Mouse (Mus musculus) gastrocnemius, adult 18-20 months (tissue): ENCODE data around the gene Uba3. TPM values are rescaled to one million over a fixed set of nuclear protein-coding genes. Genes with fewer than 3 reads are reported as not detected.

Source experiments
- DNase-seq: peaks from one replicate; pipeline ENCODE4 v3.0.0; 2021; ENCODE audit warnings: low spot score
- total RNA-seq, 2 experiments: library from RNA; stranded (reverse); gene quantifications; 2 replicates each; pipeline ENCODE4 v1.2.3; 2021

Uba3 gene
- total RNA-seq, 2 experiments from 2014 or later: 30.3 to 39.0 TPM

DNA sequence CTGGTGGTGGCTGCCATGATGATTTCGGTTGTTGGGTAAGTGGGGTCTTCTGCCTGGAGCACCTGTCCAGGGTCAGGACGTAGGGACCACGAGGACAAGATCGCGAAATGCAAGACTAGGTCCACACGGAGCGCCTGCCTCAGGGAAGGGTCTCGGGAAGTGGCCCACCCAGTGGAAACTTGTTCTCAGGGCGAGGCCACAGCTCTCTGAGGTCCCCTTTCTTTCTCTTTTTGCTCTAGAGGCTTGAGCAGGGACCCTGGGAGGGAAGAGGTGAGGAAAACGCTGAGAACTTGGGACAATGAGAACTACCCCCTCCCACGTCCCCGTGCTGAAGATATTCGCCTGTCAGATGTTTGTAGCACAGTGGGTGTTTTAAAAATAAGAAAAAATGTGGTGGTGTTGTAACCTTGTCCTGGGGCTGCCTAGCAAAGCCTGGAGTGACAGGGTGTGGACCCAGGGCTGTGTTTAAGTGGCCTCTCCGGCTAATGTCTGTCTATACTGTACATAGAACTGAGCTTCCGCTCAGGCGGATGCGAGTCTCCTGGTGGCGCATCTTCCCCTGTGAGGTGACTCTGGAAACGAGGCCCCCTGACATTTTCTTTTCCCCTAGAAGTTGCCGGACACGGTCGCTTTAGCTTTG, 5.6 kb upstream of the Uba3 start:
- no peak for DNase-seq

DNA sequence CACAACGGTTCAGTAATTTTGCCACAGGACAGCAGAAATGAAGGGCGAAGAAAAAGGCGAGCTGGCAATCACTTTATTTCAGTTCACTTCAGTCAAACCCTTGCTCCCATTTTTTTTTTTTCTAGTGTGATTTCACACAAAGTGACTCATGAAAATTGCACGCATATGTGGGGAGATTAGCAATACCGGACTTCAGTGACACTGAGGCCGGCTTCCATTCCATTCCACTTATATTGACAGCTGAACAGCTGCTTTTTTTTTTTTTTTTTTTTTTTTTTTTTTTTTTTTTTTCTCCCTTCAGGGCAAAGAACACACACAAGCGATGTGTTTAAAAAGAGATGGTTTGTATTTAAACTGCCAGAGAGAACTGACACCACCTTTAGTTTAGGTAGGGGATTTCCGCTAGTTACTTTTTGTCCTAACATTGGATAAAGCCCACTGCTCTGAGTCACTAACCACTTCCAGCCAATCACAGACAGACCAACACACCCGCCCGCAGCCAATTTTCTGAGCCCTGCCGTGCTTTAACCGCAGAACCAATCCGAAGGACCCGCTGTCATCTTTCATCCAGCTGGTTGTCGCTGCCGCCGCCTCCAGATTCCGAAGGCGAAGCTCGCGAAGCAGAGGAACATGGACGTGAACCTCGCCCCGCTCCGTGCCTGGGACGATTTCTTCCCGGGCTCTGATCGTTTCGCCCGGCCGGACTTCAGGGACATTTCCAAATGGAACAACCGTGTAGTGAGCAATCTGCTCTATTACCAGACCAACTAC, 4.9 kb upstream of the Uba3 start, which contains the start of gene Arl6ip5:
Gene Arl6ip5, plus strand, starts transcription at position 499 of the 771 bp plus-strand sequence.
- peak; percentile 90 for DNase-seq

DNA sequence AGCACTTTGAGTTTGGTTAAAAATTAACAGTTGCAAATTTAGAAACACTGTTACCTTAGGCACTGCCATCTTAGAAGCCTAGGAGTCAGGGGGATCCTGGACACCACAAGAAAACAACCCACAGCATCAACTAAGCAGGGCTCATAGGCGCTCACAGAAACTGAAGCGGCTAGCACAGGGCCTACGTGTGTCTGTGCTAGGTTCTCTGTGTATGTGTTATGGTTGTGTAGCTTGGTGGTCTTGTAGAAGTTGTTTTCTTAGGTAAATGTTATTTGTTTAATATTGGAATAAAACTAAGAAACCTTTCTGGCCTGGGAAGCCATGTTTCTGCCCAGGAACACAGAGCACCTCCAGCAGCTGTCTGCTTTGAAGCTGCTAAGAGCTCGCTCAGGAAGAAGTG, 4.3 kb upstream of the Uba3 start:
- no peak for DNase-seq

DNA sequence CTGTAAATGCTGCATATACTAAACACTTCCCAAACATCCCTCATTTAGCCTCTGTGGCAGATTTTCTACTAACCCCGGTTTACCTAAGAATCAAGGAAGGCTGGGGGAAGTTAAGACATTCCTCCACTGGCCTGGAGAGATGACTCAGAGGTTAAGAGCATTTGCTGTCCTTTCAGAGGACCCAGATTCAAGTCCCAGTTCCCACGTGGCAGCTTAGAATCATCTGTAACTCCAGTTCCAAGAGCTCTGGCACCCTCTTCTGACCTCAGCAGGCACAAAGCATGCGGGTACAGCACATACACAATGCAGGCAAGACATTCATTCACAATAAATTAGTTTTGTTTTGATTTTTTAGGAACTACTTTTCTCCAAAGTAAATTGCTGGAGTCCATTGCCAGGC, 3.8 kb upstream of the Uba3 start:
- no peak for DNase-seq

DNA sequence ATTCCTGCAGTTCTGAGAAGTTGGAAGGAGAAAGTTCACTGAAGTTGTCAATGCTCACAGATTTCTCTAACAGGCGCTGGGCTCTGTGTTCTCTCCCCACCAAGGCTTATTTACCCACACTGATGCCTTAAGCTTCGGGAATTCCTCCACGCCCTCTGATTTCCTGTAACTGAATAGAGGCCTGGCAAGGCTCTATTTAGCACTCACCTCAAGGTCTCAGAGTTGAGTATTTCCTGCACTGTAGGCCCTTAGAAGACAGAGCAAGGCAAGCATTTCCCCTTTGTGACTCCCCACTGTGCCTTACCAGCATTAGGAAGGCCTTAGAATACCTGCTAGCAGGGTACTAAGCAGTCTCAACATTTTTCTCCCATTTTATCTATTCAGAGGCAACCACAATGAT, 3.0 kb upstream of the Uba3 start:
- no peak for DNase-seq

DNA sequence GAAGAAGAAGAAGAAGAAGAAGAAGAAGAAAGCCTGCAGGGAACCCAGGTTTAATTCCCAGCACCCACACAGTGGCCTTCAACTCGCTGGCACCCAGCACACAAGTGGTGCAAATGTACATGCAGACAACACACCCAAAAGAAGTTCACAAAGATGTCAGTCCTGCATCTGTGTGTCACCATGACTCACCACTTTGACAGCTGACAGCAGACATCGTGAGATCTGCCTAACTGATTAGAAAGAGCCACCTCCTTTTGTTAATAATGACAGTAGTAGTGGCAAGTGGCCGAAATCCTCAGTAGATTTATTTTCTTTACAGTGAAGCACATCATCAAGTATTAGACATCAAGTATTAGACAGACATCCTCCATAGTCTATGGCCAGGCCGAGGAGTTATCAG, 1.6 kb upstream of the Uba3 start:
- no peak for DNase-seq

DNA sequence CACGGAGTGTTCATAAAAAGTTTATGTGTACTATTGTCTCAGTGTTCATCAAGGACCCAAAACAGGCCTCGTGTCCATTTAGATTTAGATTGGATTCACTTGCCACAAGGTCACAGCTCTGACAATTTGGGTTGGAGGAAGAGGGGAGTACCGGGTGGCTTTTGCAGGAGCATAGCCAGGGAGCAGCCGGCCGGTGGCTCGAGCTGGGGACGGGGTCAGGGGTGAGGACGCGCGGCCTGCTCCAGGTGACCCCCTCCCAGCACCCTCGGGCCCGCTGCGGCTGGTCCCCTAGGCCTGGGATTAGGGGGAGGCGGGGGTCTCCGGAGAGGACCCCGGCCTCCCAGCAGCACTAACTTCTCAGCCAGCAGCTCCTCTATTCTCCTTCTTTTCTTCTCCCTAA, 495 bp downstream of the Uba3 start:
- DNase-seq: no peak

DNA sequence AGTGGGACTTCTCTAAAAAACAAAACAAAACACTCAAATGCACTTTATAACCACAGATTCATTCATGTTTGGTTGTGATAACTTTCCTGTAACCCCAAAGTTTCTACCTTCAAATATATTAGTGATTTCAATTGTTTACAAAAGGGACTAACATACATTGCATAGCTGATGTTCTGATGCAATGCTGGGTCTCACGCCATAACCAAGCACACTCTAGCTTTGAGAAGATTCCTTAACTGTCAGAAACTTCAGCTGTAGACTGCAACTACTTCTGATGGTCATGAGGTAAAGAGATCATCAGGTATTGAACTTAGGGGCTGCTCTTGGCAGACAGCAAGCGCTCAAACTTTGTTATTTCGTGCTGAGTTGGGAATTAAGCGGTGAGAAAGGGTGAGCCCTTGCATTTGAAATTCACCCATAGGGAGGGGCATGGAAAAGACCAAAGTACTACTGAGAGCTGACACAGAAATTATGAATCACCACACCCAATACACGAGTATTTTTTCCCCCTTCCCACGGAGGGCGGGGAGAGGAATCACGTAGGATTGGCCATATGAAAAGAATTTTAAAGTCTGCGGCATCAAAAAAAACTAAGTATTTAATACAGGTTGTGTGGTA, 1.1 kb downstream of the Uba3 start:
- DNase-seq: no peak

DNA sequence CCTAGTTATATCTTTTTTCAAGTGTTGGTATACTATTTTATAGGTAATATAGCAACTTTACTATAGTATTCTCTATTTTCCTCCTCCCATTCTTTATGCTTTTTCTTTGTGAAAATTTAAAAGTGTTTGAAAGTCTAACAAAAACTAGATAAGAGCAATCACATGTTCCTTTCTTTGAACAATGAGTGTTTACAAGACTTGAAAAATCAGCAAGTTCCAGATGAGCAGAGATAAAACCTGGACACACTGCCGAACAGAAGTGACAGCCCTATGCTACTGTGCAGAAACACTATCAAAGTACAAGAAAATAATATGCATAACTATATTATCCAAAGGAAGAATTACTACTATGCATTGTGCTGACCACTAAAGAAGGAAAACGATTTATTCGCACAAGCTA, 3.0 kb downstream of the Uba3 start:
- DNase-seq: no peak

DNA sequence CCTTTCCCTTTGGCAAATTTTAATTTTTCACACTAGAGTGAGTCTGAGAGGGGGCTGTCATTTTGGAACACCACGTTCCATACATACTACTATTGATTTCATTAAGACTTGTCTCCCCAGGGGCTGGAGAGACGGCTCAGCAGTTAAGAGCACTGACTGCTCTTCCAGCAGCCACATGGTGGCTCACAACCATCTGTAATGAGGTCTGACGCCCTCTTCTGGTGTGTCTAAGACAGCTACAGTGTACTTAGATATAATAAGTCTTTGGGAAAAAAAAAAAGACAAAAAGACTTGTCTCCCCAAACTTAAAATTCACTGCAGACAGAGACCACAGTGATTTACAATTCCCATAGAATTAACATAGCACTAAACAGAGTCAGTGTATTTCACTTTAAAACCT, 5.0 kb downstream of the Uba3 start:
- DNase-seq: no peak

DNA sequence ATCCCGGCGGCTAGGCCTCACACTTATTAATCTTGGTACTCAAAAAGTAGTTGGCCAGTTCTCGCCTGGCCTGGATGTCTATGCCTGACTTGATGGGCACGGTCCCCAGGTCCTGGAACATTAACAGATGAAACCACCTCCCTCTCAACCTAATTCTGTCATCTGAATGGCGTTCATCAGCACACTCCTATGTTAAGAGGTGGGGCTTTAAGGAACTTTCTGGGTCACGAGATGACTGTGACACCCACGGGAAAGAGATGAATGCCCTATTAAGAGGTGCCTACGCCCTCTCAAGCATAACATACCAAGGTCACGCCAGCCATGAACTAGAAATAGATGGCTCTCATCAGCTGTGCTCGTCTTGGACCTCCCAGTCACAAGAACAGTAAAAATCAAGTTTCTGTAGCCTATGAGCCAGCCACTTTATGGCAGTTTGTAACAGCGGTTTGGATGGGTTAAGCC, 26.0 kb downstream of the Uba3 start:
- DNase-seq: no peak

DNA sequence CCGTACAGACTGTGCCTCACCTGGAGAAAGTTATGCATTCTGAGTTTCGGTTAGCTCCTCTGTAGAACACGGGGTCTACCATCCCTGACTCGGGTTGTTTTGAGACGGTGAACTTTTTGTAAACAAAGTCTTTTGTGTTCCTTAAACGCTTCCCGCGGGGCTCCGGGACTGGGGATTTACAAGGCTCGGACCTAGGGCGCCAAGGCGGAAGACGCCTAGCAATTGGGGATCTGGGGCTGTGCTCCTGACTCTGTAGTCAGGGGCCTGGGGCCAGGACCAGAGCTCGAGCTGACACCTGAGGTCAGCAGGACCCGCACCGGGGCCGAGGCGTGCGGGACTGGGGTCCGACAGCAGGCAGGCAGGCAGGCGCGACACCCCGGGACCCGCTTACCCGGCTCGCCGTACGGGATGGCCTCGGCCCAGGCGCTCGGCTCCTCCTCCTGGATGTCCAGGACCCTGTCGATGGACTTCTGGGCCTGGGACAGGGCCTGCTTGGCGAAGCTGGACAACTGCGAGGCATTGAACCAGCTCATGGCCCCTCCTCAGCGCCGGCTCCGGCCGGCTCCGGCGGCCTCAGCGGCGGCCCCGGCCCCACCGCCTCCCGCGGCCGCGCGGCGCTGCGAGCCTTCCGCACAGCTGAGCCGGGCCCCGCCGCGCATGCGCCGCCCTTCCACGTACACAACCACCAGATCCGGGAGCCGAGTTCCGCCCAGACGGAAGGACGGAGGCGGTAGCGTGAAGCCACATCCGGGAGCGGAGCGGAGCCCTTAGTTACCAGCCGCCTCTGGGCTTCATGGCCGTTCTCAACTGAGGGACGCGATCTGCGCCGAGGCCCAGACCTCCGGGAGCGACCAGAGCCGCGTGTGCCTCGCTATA, 26.7 kb downstream of the Uba3 start, which contains the start of gene Tmf1:
Gene Tmf1, minus strand, starts transcription at position 632 of the 876 bp plus-strand sequence.
- DNase-seq: peak; percentile 94

DNA sequence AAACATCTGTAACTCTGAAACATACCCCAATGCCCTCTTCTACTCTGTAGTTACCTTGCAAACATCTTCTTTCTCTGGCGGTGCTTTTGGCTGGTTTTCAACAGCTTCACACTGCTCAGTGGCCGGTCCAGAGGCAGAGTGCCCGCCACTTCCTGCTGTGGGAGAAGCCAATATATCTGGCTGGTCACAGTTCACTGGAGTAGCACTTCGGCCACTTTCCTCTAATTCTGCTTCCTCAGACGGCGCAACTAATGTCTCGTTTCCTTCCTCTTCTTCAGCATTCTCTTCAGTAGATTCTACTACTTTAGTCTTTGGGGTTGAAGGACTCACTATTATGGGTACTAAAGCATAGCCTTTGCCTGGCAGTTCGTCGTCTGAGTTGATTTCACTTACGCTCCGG, 29.7 kb downstream of the Uba3 start:
- no peak for DNase-seq

DNA sequence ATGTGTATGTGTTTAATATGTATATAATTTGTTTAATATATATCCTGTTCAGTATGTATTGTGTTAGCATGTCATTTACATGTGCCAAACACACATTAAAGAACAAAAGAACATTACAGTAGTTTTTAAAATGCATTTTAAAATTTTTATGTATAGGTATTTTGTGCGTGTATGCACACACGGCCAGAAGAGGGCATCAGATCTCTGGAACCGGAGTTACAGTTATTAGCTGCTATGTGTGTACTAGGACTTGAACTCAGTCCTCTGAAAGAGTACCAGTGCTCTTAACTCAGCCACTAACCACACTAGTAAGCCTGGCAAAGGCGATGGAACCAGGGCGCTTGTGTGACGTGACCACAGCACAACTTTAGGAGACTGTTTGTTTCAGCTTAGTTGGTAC, 55.3 kb downstream of the Uba3 start:
- DNase-seq: no peak

DNA sequence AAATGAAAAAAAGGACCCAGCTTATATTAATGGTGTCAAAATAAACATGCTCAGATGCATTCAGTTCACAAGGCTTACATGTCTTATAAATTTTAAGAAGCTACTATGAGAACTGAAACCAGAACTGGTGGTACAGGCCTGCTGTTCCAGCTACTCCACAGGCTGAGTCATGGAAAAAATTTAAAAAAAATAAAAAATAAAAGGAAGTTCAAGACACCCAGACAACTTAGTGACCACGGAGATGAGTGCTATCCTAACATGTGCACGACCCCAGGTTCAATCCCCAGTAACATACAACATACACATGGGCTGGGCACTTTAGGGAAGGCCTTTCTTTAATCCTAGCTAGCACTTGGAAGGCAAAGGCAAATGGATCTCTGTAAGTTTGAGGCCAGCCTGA, 55.7 kb downstream of the Uba3 start:
- no peak for DNase-seq

DNA sequence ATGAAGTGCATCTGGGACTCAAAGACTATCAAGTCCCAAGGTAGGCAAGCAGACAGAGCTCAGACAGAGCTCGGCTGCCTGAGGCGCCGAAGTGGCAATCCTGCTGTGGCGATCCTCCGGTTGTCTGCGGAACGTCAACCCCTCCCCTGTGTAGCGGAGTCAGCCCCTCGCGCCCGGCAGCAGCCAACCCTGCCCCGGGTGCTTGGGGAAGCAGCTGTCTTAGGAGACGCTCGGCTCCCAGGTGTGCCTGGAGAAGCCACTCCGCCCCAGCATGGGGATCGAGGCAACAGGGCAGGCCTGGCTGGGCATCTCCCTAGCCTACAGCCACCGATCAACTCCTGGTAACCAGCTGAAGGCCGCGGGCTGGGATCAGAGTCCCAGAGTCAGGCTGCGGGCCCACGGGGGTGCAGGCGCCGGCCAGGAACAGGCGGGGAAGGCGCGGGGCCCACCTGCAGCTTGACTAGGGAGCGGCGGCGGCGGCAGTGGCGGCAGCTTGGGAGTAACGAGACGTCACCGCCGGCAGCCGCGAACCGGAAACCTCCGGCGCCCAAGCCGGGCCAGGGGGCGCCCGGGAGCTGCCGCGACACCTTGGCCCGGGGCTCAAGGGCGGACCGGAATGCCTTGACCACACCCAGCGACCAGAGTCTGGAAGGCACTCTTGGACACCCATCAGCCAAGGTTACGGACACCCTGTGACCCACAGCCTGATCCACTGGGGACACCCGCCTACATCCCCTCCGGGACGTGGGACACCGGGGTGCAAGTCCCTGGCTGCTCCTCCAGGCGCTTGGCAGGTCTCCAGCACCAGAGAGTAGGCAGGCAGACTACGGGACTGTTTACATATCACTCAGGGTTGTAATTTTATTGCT, 56.8 kb downstream of the Uba3 start, which contains the start of gene Eogt:
Gene Eogt, minus strand, starts transcription at position 800 of the 869 bp plus-strand sequence.
- peak; percentile 77 for DNase-seq

DNA sequence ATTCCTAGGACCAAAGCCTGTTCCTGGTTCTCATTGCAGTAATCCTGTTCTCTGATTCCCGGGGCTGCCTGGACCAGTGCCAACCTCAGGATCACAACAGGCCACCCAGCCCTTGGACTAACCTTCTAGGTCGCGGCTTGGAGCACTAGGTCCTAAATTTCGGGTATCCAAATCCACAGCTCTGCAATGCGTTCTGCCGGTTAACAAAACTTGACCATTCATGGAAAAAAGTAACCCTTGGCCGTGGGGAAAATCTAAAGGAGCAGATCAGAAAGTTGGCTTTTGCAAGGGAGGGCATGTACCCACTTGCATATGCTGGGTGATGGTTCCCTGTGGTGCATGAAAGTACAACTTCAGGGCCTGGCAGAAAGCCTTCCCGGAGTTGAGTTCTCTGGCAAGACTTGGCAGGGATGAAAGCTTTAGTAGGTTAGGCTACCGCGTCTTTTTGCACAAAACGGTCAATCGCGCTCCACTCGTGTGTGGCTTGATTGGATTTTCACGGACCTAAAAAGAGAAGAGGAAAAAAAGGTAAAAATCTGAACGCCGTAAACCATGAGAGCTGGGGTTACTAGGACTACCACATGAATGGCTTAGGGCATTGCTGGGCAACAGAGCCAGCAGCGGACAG, 57.6 kb downstream of the Uba3 start:
- peak; percentile 51 for DNase-seq

DNA sequence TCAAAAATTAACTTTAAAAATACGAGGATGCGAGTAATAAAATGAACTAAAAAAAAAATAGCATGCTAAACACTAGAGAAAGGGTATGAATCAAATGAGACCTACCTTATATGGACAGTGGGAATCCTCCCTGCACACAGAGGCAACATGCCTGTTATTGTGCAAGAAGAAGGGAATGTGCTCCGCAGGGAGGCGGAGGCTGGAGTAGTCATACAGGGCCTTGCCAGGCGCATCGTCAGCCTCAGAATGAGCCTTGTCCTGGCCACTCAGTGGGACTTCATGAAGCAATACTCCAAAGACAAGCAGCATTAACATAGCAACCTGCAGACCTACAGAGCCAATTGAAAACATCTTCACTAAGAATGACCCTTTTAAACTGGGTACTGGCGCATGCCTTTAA, 60.3 kb downstream of the Uba3 start:
- peak; percentile 81 for DNase-seq

DNA sequence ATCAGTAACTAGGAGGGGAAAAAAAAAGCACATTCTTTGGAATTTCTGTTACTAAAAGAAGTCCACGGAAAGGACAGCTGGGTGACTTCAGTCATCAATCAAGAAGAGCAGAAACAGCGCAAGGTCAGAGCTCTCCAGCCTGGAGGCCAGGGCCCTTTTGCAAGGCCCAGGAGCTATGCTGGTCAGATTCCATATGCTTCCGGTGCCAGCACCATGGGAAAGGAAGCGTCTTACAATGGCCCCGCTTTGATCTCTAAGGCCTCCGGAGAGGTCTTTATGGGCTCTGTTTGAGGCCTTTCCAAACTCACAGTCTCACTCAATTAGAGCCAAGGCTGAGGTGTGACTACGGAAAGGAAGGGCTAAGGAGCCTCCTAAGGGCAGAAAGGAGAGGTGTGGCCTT, 61.1 kb downstream of the Uba3 start:
- peak; percentile 8 for DNase-seq

DNA sequence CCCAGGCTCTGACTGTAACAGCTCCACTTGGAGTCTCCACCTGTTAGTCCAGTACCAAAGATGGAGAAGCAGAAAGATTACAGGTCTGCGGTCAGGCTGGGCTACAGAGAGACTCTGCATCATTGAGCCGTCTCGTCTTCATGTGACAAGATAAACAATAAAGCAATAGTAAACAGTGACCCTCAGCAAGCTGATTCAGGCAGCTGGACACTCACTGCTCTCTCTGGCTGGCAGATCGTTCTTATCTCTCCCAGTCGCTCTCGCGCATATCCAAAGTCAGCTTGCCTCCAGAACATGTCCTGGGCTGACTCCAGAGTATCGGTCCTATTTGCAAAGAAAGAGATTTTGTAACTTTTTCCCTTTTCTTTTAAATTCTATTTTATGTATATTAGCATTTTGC, 62.8 kb downstream of the Uba3 start:
- no peak for DNase-seq
